Mouse (Mus musculus) spleen, postnatal 36 days (tissue): Measurements from ENCODE around the gene Ddx42.

Experiments used
- DNase-seq, 2 experiments: peaks; one replicate each; pipeline ENCODE4 v3.0.0; 2022; ENCODE audit warnings: low spot score in 2 of 2, mixed read lengths in 1 of 2

The Ddx42 gene

GRCm38 (mm10) chr11:106268326-106269059, 51.8 kb downstream of the Ddx42 start:
- DNase-seq: no peak

GRCm38 (mm10) chr11:106269060-106269431, 52.3 kb downstream of the Ddx42 start:
- no peak for DNase-seq

- no peak for DNase-seq
Observed at GRCm38 (mm10) chr11:106271131-106271793, 54.5 kb downstream of the Ddx42 start.

GRCm38 (mm10) chr11:106271794-106272643, 55.3 kb downstream of the Ddx42 start:
- peak; percentile 67 to 68 for DNase-seq

GRCm38 (mm10) chr11:106272644-106273310, 56.1 kb downstream of the Ddx42 start, which contains the start of gene Smarcd2:
Smarcd2 (minus strand) TSS chr11:106272972.
- DNase-seq: peak; percentile 99 to 100

GRCm38 (mm10) chr11:106273311-106273684, 56.6 kb downstream of the Ddx42 start:
- DNase-seq: no peak

GRCm38 (mm10) chr11:106273811-106274210, 57.1 kb downstream of the Ddx42 start:
- no peak for DNase-seq

- no peak for DNase-seq
Observed at GRCm38 (mm10) chr11:106274374-106274773, 57.6 kb downstream of the Ddx42 start.

GRCm38 (mm10) chr11:106274971-106275411, 58.3 kb downstream of the Ddx42 start:
- no peak for DNase-seq

- DNase-seq: peak; percentile 90 to 92
Observed at GRCm38 (mm10) chr11:106276454-106276853, 59.7 kb downstream of the Ddx42 start, which contains the start of gene Tcam1. Tcam1 (plus strand) TSS chr11:106276672.

- DNase-seq: no peak
Observed at GRCm38 (mm10) chr11:106282452-106282851, 65.7 kb downstream of the Ddx42 start.

GRCm38 (mm10) chr11:106283371-106283770, 66.6 kb downstream of the Ddx42 start:
- DNase-seq: no peak

- no peak for DNase-seq
Observed at GRCm38 (mm10) chr11:106284126-106284525, 67.4 kb downstream of the Ddx42 start.

GRCm38 (mm10) chr11:106286206-106286605, 69.5 kb downstream of the Ddx42 start:
- DNase-seq: no peak

- DNase-seq: no peak
Observed at GRCm38 (mm10) chr11:106286987-106287386, 70.3 kb downstream of the Ddx42 start.

GRCm38 (mm10) chr11:106289369-106289768, 72.6 kb downstream of the Ddx42 start:
- peak in 1 of 2 experiments; percentile 52 for DNase-seq

GRCm38 (mm10) chr11:106290376-106290775, 73.7 kb downstream of the Ddx42 start:
- no peak for DNase-seq

GRCm38 (mm10) chr11:106291861-106292260, 75.1 kb downstream of the Ddx42 start:
- DNase-seq: no peak
